Mouse (Mus musculus) urinary bladder, postnatal 4 days (tissue): ENCODE data around the gene Fap.

Experiments
- DNase-seq, 2 experiments: peaks; one replicate each; pipeline ENCODE4 v3.0.0; 2021 to 2022; ENCODE audit warnings: low spot score in 2 of 2

Gene Fap

GRCm38 (mm10) chr2:62573753-62574159, at the start of gene Fap:
TSS of gene Fap (minus strand) at chr2:62574075.
- no peak for DNase-seq

GRCm38 (mm10) chr2:62623024-62623441, 49.2 kb upstream of the Fap start:
- DNase-seq, result no peak

- DNase-seq, result no peak
These were observed 45.8 kb upstream of the Fap start for GRCm38 (mm10) chr2:62619679-62620078.

- DNase-seq, result no peak
These were observed 45.1 kb upstream of the Fap start for GRCm38 (mm10) chr2:62618934-62619341.

GRCm38 (mm10) chr2:62613133-62613532, 39.3 kb upstream of the Fap start:
- DNase-seq, result no peak

GRCm38 (mm10) chr2:62606205-62606604, 32.3 kb upstream of the Fap start:
- DNase-seq, result no peak

GRCm38 (mm10) chr2:62603530-62603929, 29.7 kb upstream of the Fap start:
- DNase-seq, result no peak

GRCm38 (mm10) chr2:62596586-62596985, 22.7 kb upstream of the Fap start:
- DNase-seq, result no peak

GRCm38 (mm10) chr2:62594491-62594890, 20.6 kb upstream of the Fap start:
- no peak for DNase-seq

- no peak for DNase-seq
These were observed 17.7 kb upstream of the Fap start for GRCm38 (mm10) chr2:62591555-62591954.

GRCm38 (mm10) chr2:62589333-62589732, 15.5 kb upstream of the Fap start:
- no peak for DNase-seq

- DNase-seq, result no peak
These were observed 11.9 kb upstream of the Fap start for GRCm38 (mm10) chr2:62585769-62586168.

- DNase-seq, result no peak
These were observed 1.1 kb upstream of the Fap start for GRCm38 (mm10) chr2:62574962-62575361.

- no peak for DNase-seq
These were observed 375 bp upstream of the Fap start for GRCm38 (mm10) chr2:62574250-62574649.

- no peak for DNase-seq
These were observed 649 bp downstream of the Fap start for GRCm38 (mm10) chr2:62573099-62573752.

GRCm38 (mm10) chr2:62564687-62565086, 9.2 kb downstream of the Fap start:
- DNase-seq, result no peak

GRCm38 (mm10) chr2:62562661-62563485, 11.0 kb downstream of the Fap start:
- no peak for DNase-seq

GRCm38 (mm10) chr2:62557417-62557816, 16.5 kb downstream of the Fap start:
- no peak for DNase-seq

- no peak for DNase-seq
These were observed 17.5 kb downstream of the Fap start for GRCm38 (mm10) chr2:62556349-62556748.

GRCm38 (mm10) chr2:62549659-62550058, 24.2 kb downstream of the Fap start:
- DNase-seq, result no peak

GRCm38 (mm10) chr2:62549131-62549530, 24.7 kb downstream of the Fap start:
- DNase-seq, result no peak

- DNase-seq, result no peak
These were observed 25.8 kb downstream of the Fap start for GRCm38 (mm10) chr2:62548104-62548503.

GRCm38 (mm10) chr2:62535483-62535882, 38.4 kb downstream of the Fap start:
- DNase-seq, result no peak
